Mouse (Mus musculus) embryonic fibroblast, embryonic 13.5 days (primary cell): ENCODE measurements at regions not wholly inside any gene's neighbourhood (a gene's known extent, or its start where the extent isn't known, plus 50 kb on each side); places are given as distances from the start of the nearest gene placed in this dataset.

Experiments used
- CTCF ChIP-seq: IDR thresholded peaks from 2 replicates; pipeline ENCODE4 v1.5.1; 2011; ENCODE audit warnings: mild to moderate bottlenecking, control low read depth, low read length, moderate library complexity, borderline replicate concordance; ENCODE audit not compliant: insufficient read depth
- POLR2A ChIP-seq: IDR thresholded peaks from 2 replicates; pipeline ENCODE4 v1.6.1; 2011; ENCODE audit warnings: low read depth, mild to moderate bottlenecking, control low read depth, low read length, moderate library complexity

DNA sequence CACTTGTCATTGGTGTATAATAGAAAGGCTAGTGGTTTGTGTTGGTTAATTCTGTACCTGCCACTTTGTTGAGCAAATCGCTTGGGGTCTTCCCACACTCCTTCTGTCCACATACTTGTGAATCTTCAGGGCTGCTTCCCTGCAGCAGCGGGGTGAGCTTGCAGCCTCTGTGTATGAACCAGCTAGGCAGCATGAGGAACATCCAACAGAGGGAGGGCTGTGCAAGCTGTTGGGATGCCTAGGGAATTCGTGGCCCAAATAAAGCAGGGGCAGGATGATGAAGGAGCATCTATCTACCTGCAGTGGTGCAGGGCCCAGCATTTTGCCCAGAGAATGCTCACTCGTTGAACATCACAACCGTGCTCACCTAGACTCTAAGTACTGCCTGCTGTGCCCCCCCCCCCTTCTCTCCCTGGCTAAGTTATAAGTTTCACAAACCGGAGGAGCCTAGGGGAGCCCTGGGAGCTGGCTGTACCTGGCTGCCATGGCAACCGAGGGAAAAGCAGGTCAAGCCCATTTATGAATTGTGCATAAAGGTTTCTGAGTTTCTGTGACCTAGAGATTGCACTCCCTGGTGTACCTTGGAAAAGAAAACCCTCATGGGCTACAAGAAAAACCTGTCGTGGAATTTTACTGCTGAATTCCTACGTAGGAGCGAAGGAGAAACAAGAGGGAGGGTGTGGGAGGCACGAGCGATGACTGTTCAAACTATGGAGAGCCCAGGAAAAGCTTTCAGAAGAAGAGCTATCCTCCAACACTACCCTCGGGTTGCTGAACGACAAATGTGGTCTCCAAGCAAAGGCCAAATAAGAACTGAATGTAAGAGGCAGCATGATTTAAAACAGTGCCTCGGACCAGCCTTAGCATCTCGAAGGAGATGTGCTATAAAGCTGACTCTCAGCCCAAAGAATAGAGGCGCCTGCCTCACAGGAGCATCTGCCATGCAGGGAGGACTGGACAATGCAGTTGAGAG is 131.0 kb upstream of the Dapk1 start:
- no peak for TF ChIP-seq CTCF
- no peak for TF ChIP-seq POLR2A
